Mouse (Mus musculus): Measurements from ENCODE around the gene Scube1. TPM values are rescaled to one million over a fixed set of nuclear protein-coding genes. Genes with fewer than 3 reads are reported as not detected.
A peak's percentile ranks its signal among the peaks of the same experiment; 100 is the strongest.

Scube1 gene
- total and polyA plus RNA-seq, 2 experiments from 2014 or later, result 1.9 to 4.3 TPM

- Histone ChIP-seq H3K36me3 (replicated peaks; ENCODE audit: control insufficient read depth, insufficient read depth, low read length) (no peaks in the 10 kb centered on the region), H3K4me2 (ENCODE audit: low read depth, low read length) (peak overlapping the region; percentile 93), H3K9ac (replicated peaks; ENCODE audit: low read depth, low read length) (peak overlapping the region; percentile 65), H3K27me3 (ENCODE audit: control insufficient read depth, insufficient read depth, low read length) (no peaks in the 10 kb centered on the region), H3K9me3 (replicated peaks; ENCODE audit: control insufficient read depth, low read length) (no peaks in the 10 kb centered on the region), H3K4me3 (ENCODE audit: low read depth, low read length) (peak overlapping the region; percentile 57), H3K27ac (ENCODE audit: low read depth) (peak overlapping the region; percentile 81), H3K4me1 (ENCODE audit: control insufficient read depth, insufficient read depth) (peaks cover 3% of the 10 kb centered on the region; the same call in 1 of the 2 replicates)
- ATAC-seq (ENCODE audit: insufficient read depth, low read depth) (peak; percentile 24; the same call in 1 of the 2 replicates), DNase-seq (ENCODE audit: low spot score) (peak; percentile 20)
- under 1% methylated on average over 27 of the region's 27 CpGs for WGBS
- no peak for TF ChIP-seq CTCF (IDR thresholded peaks at IDR 0.05; ENCODE audit: low read depth)
- no peak for TF ChIP-seq EP300 (IDR thresholded peaks at IDR 0.05; ENCODE audit: low read depth)
Observed at GRCm38 (mm10) chr15:83563857-83564651, 160.8 kb downstream of the Scube1 start.

GRCm38 (mm10) chr15:83563327-83563856 lies 161.4 kb downstream of the Scube1 start, which contains the start of the genes Tspo and Mcat:
Gene Tspo, plus strand, starts transcription at chr15:83563592.
Gene Mcat, minus strand, starts transcription at chr15:83563787.
- TF ChIP-seq CTCF (IDR thresholded peaks at IDR 0.05; ENCODE audit: low read depth) (no peak), EP300 (IDR thresholded peaks at IDR 0.05; ENCODE audit: low read depth) (no peak)
- Histone ChIP-seq H3K4me3 (ENCODE audit: low read depth, low read length) (peak within 1 kb of the TSS; percentile 57), H3K4me1 (ENCODE audit: control insufficient read depth, insufficient read depth) (peaks cover 3% of the 10 kb centered on the region; the same call in 1 of the 2 replicates), H3K27ac (ENCODE audit: low read depth) (peak within 1 kb of the TSS; percentile 81), H3K27me3 (ENCODE audit: control insufficient read depth, insufficient read depth, low read length) (no peaks in the 10 kb centered on the region), H3K9ac (replicated peaks; ENCODE audit: low read depth, low read length) (peak within 1 kb of the TSS; percentile 65), H3K36me3 (replicated peaks; ENCODE audit: control insufficient read depth, insufficient read depth, low read length) (no peaks in the 10 kb centered on the region), H3K9me3 (replicated peaks; ENCODE audit: control insufficient read depth, low read length) (no peaks in the 10 kb centered on the region), H3K4me2 (ENCODE audit: low read depth, low read length) (peak within 1 kb of the TSS; percentile 93)
- WGBS, result 2% methylated on average over 28 of the region's 28 CpGs
- ATAC-seq (ENCODE audit: insufficient read depth, low read depth) (peak; percentile 56), DNase-seq (ENCODE audit: low spot score) (no peak)

GRCm38 (mm10) chr15:83562626-83563270 lies 162.1 kb downstream of the Scube1 start:
- peak overlapping the region; percentile 93 for H3K4me2 ChIP-seq (ENCODE audit: low read depth, low read length)
- TF ChIP-seq CTCF (IDR thresholded peaks at IDR 0.05; ENCODE audit: low read depth) (no peak), EP300 (IDR thresholded peaks at IDR 0.05; ENCODE audit: low read depth) (no peak)
- no peaks in the 10 kb centered on the region for H3K9me3 ChIP-seq (replicated peaks; ENCODE audit: control insufficient read depth, low read length)
- no peaks in the 10 kb centered on the region for H3K27me3 ChIP-seq (ENCODE audit: control insufficient read depth, insufficient read depth, low read length)
- DNase-seq (ENCODE audit: low spot score) (peak; percentile 79), ATAC-seq (ENCODE audit: insufficient read depth, low read depth) (peak; percentile 63)
- no peaks in the 10 kb centered on the region for H3K36me3 ChIP-seq (replicated peaks; ENCODE audit: control insufficient read depth, insufficient read depth, low read length)
- peak overlapping the region; percentile 81 for H3K27ac ChIP-seq (ENCODE audit: low read depth)
- H3K9ac ChIP-seq (replicated peaks; ENCODE audit: low read depth, low read length), result no peak overlapping the region
- H3K4me1 ChIP-seq (ENCODE audit: control insufficient read depth, insufficient read depth), result peaks cover 3% of the 10 kb centered on the region; the same call in 1 of the 2 replicates
- H3K4me3 ChIP-seq (ENCODE audit: low read depth, low read length), result peak overlapping the region; percentile 57
- 39% methylated on average over 15 of the region's 15 CpGs for WGBS

DNA sequence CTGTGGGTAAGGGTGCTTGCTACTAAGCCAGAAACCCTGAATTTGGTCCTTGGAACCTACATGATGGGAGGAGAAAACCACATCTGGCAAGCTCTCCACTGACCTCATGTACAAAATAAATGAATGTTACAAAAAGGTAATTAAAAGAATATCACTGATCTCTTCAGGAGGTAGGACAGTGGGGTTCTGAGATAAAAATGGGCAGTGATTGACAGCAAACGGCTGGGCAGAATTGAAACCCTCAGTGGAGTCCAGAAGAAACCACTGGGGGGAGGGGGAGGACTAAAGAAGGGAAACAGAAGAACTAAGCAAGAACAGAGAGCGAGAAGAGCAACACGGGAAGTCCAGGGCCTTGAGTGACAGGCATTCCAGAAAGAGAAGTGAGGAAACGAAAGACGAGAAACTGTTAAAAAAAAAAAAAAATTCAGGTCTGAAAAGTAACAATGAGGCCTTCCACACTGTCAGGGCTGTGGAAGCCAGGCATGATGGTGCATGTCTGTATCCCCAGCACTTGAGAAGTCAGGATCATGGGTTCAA lies 163.8 kb downstream of the Scube1 start:
- WGBS, result 59% methylated on average over 5 of the region's 5 CpGs
- Histone ChIP-seq H3K27ac (ENCODE audit: low read depth) (no peak overlapping the region), H3K9ac (replicated peaks; ENCODE audit: low read depth, low read length) (no peak overlapping the region), H3K27me3 (ENCODE audit: control insufficient read depth, insufficient read depth, low read length) (no peaks in the 10 kb centered on the region), H3K4me3 (ENCODE audit: low read depth, low read length) (no peak overlapping the region), H3K4me1 (ENCODE audit: control insufficient read depth, insufficient read depth) (peaks cover 4% of the 10 kb centered on the region; the same call in 1 of the 2 replicates), H3K36me3 (replicated peaks; ENCODE audit: control insufficient read depth, insufficient read depth, low read length) (no peaks in the 10 kb centered on the region), H3K4me2 (ENCODE audit: low read depth, low read length) (no peak overlapping the region), H3K9me3 (replicated peaks; ENCODE audit: control insufficient read depth, low read length) (no peaks in the 10 kb centered on the region)
- ATAC-seq (ENCODE audit: insufficient read depth, low read depth) (no peak), DNase-seq (ENCODE audit: low spot score) (no peak)
- TF ChIP-seq EP300 (IDR thresholded peaks at IDR 0.05; ENCODE audit: low read depth), result no peak
- TF ChIP-seq CTCF (IDR thresholded peaks at IDR 0.05; ENCODE audit: low read depth), result no peak
